Mouse (Mus musculus): ENCODE data around the gene Actbl2. TPM values are rescaled to one million over a fixed set of nuclear protein-coding genes. Genes with fewer than 3 reads are reported as not detected.
A peak's percentile ranks its signal among the peaks of the same experiment; 100 is the strongest.

The Actbl2 gene
- not detected in 2 replicates for polyA plus RNA-seq (2014; fragmentation: Nextera tagmentation; extraction: Ambion mirVana)

DNA sequence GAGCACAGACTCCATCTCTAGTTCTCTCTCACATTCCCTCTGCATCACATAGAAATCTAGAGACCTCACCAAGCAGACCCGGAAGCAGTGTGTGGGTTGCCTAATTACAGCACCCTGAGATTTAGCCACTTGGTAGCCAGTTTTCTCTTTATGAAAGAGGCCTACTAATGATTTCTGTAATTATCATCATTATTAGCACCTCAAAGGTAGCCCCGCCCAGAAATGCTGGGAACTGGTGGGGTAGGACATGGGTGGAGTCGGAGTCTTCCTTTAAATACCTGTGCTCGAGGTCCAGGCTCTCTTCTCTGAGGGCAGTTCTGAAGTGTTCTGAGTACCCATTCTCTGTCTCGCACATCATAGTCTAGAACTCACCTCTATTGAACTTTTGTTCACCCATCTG is at the start of gene Actbl2:
Actbl2 (plus strand) TSS at position 301 of the 400 bp plus-strand sequence.
- Histone ChIP-seq H3K27ac (replicated peaks; ENCODE audit: low read depth, low read length) (no peak within 1 kb of the TSS), H3K4me1 (ENCODE audit: control insufficient read depth, insufficient read depth, low read length) (no peaks in the 10 kb centered on the region), H3K27me3 (ENCODE audit: control insufficient read depth, insufficient read depth, low read length) (no peaks in the 10 kb centered on the region), H3K9me3 (ENCODE audit: control insufficient read depth, low read length) (no peaks in the 10 kb centered on the region), H3K9ac (replicated peaks; ENCODE audit: low read length) (no peak within 1 kb of the TSS), H3K4me3 (replicated peaks; ENCODE audit: low read depth, low read length) (no peak within 1 kb of the TSS), H3K36me3 (ENCODE audit: control insufficient read depth, insufficient read depth, low read length) (no peaks in the 10 kb centered on the region), H3K4me2 (ENCODE audit: low read length) (no peak within 1 kb of the TSS)
- ATAC-seq (ENCODE audit: low FRiP score, low TSS enrichment) (no peak), DNase-seq (no peak)
- 94% methylated on average over 5 of the region's 5 CpGs for WGBS

DNA sequence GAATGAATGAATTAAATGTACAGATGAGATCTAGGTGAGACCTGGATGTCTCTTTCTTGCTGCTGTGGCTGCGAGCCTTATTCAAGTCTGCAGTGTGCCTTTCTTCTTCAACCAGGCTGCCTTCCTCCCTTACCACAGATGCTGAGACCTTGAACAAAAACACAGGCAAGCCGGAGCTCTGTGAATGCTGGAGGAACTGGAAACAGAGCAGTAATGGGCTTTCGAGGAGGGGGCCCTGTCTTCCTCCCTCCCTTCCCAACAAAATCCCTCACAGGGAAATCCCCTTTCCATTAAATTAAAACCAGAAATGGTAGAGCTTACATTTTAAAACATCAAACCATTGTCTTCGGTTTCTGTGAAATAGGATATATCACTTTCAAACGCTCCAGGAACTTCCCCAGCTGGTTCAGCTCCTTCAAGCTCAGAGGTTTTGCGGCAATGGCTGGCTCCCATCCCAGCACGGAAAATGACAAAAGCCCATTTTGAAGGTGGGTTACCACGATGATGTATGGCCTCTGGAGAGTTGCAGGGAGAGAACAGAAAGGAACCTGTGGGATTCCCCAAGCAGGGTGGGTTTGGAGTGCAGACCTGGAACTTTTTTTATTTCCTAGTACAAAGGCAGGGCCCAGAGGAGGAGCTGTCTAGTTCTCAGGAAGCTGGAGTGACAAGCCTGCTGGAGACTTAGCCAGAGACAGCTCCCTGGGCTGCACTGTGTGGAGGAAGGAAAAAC is 44.0 kb upstream of the Actbl2 start:
- peak; percentile 17 for DNase-seq
- no peak overlapping the region for H3K27ac ChIP-seq (replicated peaks; ENCODE audit: low read depth, low read length)
- ATAC-seq (ENCODE audit: low FRiP score, low TSS enrichment): no peak

DNA sequence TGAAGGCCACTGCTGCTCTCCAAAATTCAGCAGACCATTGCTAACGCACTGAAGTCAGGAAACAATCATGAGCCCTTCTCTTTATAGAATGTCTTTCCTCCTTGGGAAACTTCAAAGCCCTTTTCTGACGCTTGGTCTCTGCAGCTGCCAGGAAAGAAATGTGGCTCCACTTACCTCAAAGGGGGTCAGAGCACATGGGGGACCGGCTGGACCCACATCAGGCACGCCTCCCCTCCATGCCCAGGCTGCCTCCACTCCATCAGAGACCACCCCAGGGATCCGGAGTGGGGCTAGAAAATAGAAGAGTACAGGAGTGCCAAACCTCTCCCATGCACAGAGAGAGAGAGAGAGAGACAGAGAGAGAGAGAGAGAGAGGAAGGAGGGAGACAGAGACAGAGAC is 26.0 kb upstream of the Actbl2 start:
- DNase-seq (no peak), ATAC-seq (ENCODE audit: low FRiP score, low TSS enrichment) (no peak)
- 39% methylated on average over 5 of the region's 5 CpGs for WGBS

More for the DNA sequence above, 44.0 kb upstream of the Actbl2 start:
- no peaks in the 10 kb centered on the region for H3K27me3 ChIP-seq (ENCODE audit: control insufficient read depth, insufficient read depth, low read length)
- no peak overlapping the region for H3K9ac ChIP-seq (replicated peaks; ENCODE audit: low read length)
- H3K36me3 ChIP-seq (ENCODE audit: control insufficient read depth, insufficient read depth, low read length): no peaks in the 10 kb centered on the region
- H3K4me3 ChIP-seq (replicated peaks; ENCODE audit: low read depth, low read length): no peak overlapping the region
- no peak overlapping the region for H3K4me2 ChIP-seq (ENCODE audit: low read length)
- H3K9me3 ChIP-seq (ENCODE audit: control insufficient read depth, low read length): no peaks in the 10 kb centered on the region
- no peaks in the 10 kb centered on the region for H3K4me1 ChIP-seq (ENCODE audit: control insufficient read depth, insufficient read depth, low read length)
- 57% methylated on average over 8 of the region's 8 CpGs for WGBS

DNA sequence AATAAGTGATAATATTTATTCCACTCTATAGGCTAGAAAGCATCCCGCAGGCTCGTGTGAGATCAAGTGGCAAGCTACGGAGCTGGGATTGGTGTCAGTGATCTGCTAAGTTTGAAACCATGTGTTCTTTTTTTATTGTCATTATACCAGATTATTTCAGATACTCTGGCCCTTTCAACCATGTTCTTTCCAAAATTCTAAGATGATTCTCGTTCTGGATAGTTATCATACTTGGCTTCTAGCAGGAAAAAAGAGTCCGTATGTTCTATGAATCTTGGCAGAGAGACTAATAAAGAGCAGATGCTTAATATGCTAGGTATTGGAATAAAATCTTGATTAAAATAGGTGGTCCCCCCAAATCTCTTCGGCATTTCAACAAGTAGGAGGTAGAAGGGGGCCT is 25.3 kb upstream of the Actbl2 start:
- no peak overlapping the region for H3K4me3 ChIP-seq (replicated peaks; ENCODE audit: low read depth, low read length)
- no peaks in the 10 kb centered on the region for H3K9me3 ChIP-seq (ENCODE audit: control insufficient read depth, low read length)
- DNase-seq (no peak), ATAC-seq (ENCODE audit: low FRiP score, low TSS enrichment) (no peak)
- H3K27me3 ChIP-seq (ENCODE audit: control insufficient read depth, insufficient read depth, low read length): no peaks in the 10 kb centered on the region
- no peak overlapping the region for H3K27ac ChIP-seq (replicated peaks; ENCODE audit: low read depth, low read length)
- H3K4me1 ChIP-seq (ENCODE audit: control insufficient read depth, insufficient read depth, low read length): no peaks in the 10 kb centered on the region
- no peak overlapping the region for H3K4me2 ChIP-seq (ENCODE audit: low read length)
- H3K36me3 ChIP-seq (ENCODE audit: control insufficient read depth, insufficient read depth, low read length): no peaks in the 10 kb centered on the region
- H3K9ac ChIP-seq (replicated peaks; ENCODE audit: low read length): no peak overlapping the region
- WGBS: 93% methylated on average over 6 of the region's 6 CpGs

More for the DNA sequence above, 26.0 kb upstream of the Actbl2 start:
- Histone ChIP-seq H3K27me3 (ENCODE audit: control insufficient read depth, insufficient read depth, low read length) (no peaks in the 10 kb centered on the region), H3K36me3 (ENCODE audit: control insufficient read depth, insufficient read depth, low read length) (no peaks in the 10 kb centered on the region), H3K9me3 (ENCODE audit: control insufficient read depth, low read length) (no peaks in the 10 kb centered on the region), H3K4me3 (replicated peaks; ENCODE audit: low read depth, low read length) (no peak overlapping the region), H3K4me2 (ENCODE audit: low read length) (no peak overlapping the region), H3K9ac (replicated peaks; ENCODE audit: low read length) (no peak overlapping the region), H3K4me1 (ENCODE audit: control insufficient read depth, insufficient read depth, low read length) (no peaks in the 10 kb centered on the region), H3K27ac (replicated peaks; ENCODE audit: low read depth, low read length) (no peak overlapping the region)

DNA sequence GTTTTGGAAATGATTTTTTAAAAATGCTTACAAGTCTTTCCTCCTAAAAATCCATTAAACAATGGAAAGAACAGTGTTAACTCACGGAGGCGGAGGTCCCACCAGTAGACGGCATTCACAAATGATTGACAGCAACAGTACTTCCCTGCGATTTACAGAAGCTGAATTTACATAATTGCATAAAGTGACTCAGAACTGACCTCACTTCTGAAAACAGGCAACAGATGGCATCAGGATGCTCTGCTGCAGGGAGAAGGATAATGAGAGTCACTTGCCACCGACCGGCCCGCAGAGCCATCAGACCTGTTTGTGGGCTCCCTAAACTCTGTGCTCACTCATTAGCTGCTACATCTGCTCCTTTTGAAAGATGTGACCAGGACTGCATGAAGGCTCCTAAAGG is 22.4 kb upstream of the Actbl2 start:
- H3K4me3 ChIP-seq (replicated peaks; ENCODE audit: low read depth, low read length): no peak overlapping the region
- H3K27me3 ChIP-seq (ENCODE audit: control insufficient read depth, insufficient read depth, low read length): no peaks in the 10 kb centered on the region
- no peak overlapping the region for H3K9ac ChIP-seq (replicated peaks; ENCODE audit: low read length)
- H3K9me3 ChIP-seq (ENCODE audit: control insufficient read depth, low read length): no peaks in the 10 kb centered on the region
- ATAC-seq (ENCODE audit: low FRiP score, low TSS enrichment) (peak; percentile 64; the same call in 1 of the 2 replicates), DNase-seq (peak; percentile 35)
- H3K27ac ChIP-seq (replicated peaks; ENCODE audit: low read depth, low read length): no peak overlapping the region
- WGBS: 42% methylated on average over 7 of the region's 7 CpGs
- no peak overlapping the region for H3K4me2 ChIP-seq (ENCODE audit: low read length)
- no peaks in the 10 kb centered on the region for H3K4me1 ChIP-seq (ENCODE audit: control insufficient read depth, insufficient read depth, low read length)
- no peaks in the 10 kb centered on the region for H3K36me3 ChIP-seq (ENCODE audit: control insufficient read depth, insufficient read depth, low read length)

DNA sequence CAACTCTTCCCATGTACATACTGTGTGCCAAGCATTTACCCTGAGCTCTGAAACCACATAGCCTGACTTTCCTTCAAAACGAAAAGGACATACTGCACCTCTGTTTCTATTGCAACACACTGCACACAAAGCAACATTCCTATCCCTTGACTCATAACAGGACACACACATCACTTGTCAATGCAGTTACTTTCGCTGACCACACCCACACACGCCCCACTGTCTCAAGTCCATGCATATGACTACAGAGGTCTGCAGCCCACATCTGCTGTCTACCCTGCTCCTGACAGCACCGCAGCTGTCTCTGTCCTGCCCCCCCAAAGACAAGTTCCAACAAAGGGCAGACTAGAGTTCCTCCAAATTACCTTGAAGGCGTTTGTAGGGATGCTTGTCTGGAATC is 21.5 kb upstream of the Actbl2 start:
- H3K9me3 ChIP-seq (ENCODE audit: control insufficient read depth, low read length): no peaks in the 10 kb centered on the region
- H3K27me3 ChIP-seq (ENCODE audit: control insufficient read depth, insufficient read depth, low read length): no peaks in the 10 kb centered on the region
- H3K4me1 ChIP-seq (ENCODE audit: control insufficient read depth, insufficient read depth, low read length): no peaks in the 10 kb centered on the region
- no peaks in the 10 kb centered on the region for H3K36me3 ChIP-seq (ENCODE audit: control insufficient read depth, insufficient read depth, low read length)
- no peak overlapping the region for H3K27ac ChIP-seq (replicated peaks; ENCODE audit: low read depth, low read length)
- H3K4me2 ChIP-seq (ENCODE audit: low read length): no peak overlapping the region
- DNase-seq (no peak), ATAC-seq (ENCODE audit: low FRiP score, low TSS enrichment) (no peak)
- no peak overlapping the region for H3K4me3 ChIP-seq (replicated peaks; ENCODE audit: low read depth, low read length)
- 82% methylated on average over 5 of the region's 5 CpGs for WGBS
- no peak overlapping the region for H3K9ac ChIP-seq (replicated peaks; ENCODE audit: low read length)

DNA sequence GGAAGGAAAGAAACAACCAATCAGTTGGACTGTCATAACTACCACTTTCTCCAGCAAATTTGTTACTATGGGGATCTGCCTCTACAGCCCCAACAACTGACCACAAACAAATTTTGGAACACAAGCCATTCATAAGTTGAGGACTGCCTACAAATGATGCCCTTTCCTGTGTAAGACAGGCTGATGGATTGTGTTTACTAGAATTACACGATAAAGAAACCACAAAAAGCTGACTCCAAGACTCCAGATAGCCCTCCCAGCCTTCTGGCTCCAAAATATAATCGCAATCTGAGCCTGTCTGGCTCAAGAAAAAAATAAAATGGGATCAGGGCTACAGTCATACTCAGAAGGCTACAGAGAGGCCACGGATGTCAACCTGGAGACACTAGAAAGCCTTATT is 20.2 kb upstream of the Actbl2 start:
- DNase-seq: no peak

DNA sequence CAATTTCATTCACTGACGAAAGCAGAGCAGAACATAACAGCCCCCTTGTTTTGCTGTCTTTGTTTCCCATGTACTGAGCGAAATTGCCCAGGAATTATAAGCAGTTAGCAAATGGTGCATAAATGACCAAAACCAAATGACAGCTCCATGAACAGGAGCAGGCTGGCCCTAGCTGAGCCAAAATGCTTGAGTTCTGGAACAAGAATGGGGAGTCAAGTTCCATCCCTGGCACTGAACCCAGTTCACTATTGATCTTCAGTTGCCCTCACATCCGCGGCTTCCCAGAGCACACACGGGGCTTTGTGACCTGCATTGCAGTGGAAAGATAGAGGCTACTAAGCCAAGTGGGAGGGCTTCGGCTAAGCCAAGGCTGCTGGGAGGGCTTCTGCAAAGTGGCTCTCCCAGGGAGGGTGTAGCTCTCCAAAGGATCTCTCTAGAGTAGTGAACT is 19.1 kb upstream of the Actbl2 start:
- Histone ChIP-seq H3K9ac (replicated peaks; ENCODE audit: low read length) (no peak overlapping the region), H3K4me1 (ENCODE audit: control insufficient read depth, insufficient read depth, low read length) (no peaks in the 10 kb centered on the region), H3K4me3 (replicated peaks; ENCODE audit: low read depth, low read length) (no peak overlapping the region), H3K36me3 (ENCODE audit: control insufficient read depth, insufficient read depth, low read length) (no peaks in the 10 kb centered on the region), H3K9me3 (ENCODE audit: control insufficient read depth, low read length) (0 out of 2 replicates have a peak, but pooled peaks cover 4% of the 10 kb centered on the region), H3K4me2 (ENCODE audit: low read length) (no peak overlapping the region), H3K27me3 (ENCODE audit: control insufficient read depth, insufficient read depth, low read length) (no peaks in the 10 kb centered on the region), H3K27ac (replicated peaks; ENCODE audit: low read depth, low read length) (no peak overlapping the region)
- ATAC-seq (ENCODE audit: low FRiP score, low TSS enrichment) (no peak), DNase-seq (peak; percentile 40)
- WGBS: 45% methylated on average over 6 of the region's 6 CpGs

More for the DNA sequence above, 20.2 kb upstream of the Actbl2 start:
- no peak overlapping the region for H3K4me2 ChIP-seq (ENCODE audit: low read length)
- no peaks in the 10 kb centered on the region for H3K9me3 ChIP-seq (ENCODE audit: control insufficient read depth, low read length)
- 89% methylated on average over 3 of the region's 3 CpGs for WGBS
- no peaks in the 10 kb centered on the region for H3K27me3 ChIP-seq (ENCODE audit: control insufficient read depth, insufficient read depth, low read length)
- H3K4me1 ChIP-seq (ENCODE audit: control insufficient read depth, insufficient read depth, low read length): no peaks in the 10 kb centered on the region
- no peaks in the 10 kb centered on the region for H3K36me3 ChIP-seq (ENCODE audit: control insufficient read depth, insufficient read depth, low read length)
- H3K27ac ChIP-seq (replicated peaks; ENCODE audit: low read depth, low read length): no peak overlapping the region
- no peak overlapping the region for H3K9ac ChIP-seq (replicated peaks; ENCODE audit: low read length)
- no peak overlapping the region for H3K4me3 ChIP-seq (replicated peaks; ENCODE audit: low read depth, low read length)
- ATAC-seq (ENCODE audit: low FRiP score, low TSS enrichment): no peak

DNA sequence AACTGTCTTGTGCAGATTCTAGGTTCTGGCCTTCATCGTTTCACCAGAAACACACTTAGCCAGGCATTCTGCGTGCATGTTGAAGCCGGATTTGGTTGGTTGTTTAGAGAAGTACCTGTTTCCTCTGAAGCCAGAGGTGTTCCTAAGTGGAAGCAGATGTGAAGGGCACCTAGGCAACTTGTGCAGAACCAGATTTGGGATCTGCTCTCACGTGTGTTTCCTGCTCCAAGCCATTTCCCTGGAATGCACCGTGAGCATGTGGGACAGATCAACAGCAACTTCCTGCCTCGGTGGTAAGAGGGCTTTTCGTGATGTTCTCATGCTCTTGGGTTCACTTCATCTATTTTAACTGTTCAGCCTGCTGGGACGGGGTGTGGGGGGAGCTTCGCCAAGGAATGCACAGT is 18.4 kb upstream of the Actbl2 start:
- ATAC-seq (ENCODE audit: low FRiP score, low TSS enrichment): no peak

More for the DNA sequence above, 18.4 kb upstream of the Actbl2 start:
- Histone ChIP-seq H3K9ac (replicated peaks; ENCODE audit: low read length) (no peak overlapping the region), H3K36me3 (ENCODE audit: control insufficient read depth, insufficient read depth, low read length) (no peaks in the 10 kb centered on the region), H3K27me3 (ENCODE audit: control insufficient read depth, insufficient read depth, low read length) (no peaks in the 10 kb centered on the region), H3K4me1 (ENCODE audit: control insufficient read depth, insufficient read depth, low read length) (no peaks in the 10 kb centered on the region), H3K4me3 (replicated peaks; ENCODE audit: low read depth, low read length) (no peak overlapping the region), H3K4me2 (ENCODE audit: low read length) (no peak overlapping the region), H3K9me3 (ENCODE audit: control insufficient read depth, low read length) (0 out of 2 replicates have a peak, but pooled peaks cover 4% of the 10 kb centered on the region), H3K27ac (replicated peaks; ENCODE audit: low read depth, low read length) (no peak overlapping the region)
- 87% methylated on average over 9 of the region's 9 CpGs for WGBS
- no peak for DNase-seq
